Mouse (Mus musculus) adrenal gland (tissue): ENCODE measurements around the gene B3gat3.
"Not testable (repeated sequence)": the region's sequence is repeated elsewhere in the genome, so short reads cannot be mapped to it uniquely, and the experiment has no call there.

ENCODE experiments used
- intact Hi-C: fragments of 180-260 bp; cut with DNase I; formaldehyde crosslinking; loops from one replicate; pipeline ENCODE4 v1.15.1; 2025

B3gat3 gene

GRCm38 (mm10) chr19:8941136-8941514 is 21.0 kb downstream of the B3gat3 start:
- intact Hi-C loops: no loop called here

DNA sequence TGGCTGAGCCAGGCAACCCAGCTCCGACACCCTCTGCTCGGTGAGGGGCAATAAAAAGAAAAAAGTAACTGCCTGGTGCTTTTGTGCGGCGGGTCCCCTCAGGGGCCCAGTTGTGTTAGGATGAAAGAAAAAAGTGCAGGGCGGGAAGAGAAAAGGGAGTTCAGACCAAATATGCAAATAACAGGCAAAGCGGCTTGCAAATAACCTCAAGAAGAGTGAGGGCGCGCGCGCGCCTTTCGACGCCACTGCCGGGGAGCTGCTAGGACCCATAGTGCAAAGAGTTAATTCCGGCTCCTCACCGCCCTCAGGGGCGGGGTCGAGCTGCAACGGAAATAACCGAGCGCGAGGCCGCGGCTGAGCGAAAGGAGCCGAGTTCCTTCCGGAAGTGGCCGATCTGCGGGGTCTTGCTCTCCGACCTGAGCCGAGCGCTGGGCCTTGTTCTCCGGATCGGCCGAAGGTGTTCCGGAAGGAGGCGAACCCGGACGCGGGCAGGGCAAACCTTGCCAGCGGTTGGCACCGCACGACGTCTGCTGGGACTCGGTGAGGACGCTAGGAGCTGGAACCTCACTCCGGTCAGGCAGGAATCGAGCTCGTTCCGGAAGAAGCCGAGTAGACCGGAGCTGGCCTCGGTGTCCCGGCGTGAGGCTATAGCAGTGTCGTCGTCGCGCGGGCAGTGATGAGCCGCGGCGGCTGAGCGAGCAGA is 21.5 kb downstream of the B3gat3 start, which contains the start of gene Mta2:
Gene Mta2 (plus strand): TSS at position 361 of the 703 bp plus-strand sequence.
- intact Hi-C loops: no loop called here

GRCm38 (mm10) chr19:8942276-8942964 is 22.2 kb downstream of the B3gat3 start:
- intact Hi-C loops: no loop called here

GRCm38 (mm10) chr19:8943047-8943446 is 22.9 kb downstream of the B3gat3 start:
- intact Hi-C loops: no loop called here

DNA sequence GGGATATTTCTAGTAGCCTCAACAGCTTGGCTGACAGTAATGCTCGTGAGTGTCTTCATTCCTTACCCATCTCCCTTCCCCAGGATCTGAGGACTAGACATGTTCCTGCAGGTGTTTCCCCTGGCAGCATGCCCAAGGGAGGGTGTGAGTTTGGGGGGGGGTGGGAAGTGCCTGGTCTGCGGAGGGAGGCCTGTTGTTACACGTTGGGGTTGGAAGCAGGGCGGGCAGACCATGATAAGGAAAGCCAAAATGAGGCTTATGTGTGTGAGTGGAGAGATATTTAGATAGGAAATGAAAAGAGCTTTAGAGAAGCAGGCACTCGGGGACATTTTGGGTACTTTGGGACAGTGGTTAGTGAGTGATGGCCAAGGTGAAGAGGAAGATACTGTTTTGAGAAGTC is 23.9 kb downstream of the B3gat3 start:
- intact Hi-C loops: no loop called here

- intact Hi-C loops: no loop called here
Observed at GRCm38 (mm10) chr19:8944750-8945149, 24.6 kb downstream of the B3gat3 start.

DNA sequence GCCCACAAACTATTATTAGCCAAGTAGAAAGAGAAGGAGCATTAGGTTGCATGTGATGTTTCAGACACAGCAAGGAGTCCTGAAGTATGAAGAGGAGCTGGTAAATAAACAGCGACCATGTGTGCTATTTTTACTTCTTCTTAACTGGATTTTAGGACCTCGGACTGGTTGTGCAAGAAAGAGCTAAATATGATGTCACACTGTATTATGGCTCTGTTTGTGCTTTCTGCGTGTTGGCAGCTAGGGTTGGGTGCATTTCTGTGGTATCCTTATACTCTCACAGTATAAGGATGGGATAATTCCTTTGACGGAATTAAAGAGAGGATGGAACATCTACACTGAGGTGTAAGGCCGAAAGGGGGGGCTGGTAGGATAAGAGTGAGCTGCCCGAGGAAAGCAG is 25.1 kb downstream of the B3gat3 start:
- intact Hi-C loops: no loop called here

DNA sequence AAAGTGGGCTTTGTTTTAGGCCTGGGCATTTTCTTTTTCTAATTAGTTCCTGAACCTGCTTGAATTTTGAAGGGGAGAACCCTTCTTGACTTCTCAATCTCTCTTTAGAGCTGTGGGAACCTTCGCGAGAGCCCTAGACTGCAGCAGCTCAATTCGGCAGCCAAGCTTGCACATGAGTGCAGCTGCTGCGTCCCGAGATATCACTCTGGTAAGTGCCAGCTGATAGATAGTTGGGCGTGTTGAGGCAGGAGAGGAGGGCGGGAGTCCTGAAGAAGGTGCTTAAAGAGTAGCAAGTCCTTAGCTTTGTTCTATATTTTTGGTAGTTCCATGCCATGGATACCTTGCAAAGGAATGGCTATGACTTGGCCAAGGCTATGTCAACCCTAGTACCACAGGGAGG is 26.8 kb downstream of the B3gat3 start:
- intact Hi-C loops: no loop called here

DNA sequence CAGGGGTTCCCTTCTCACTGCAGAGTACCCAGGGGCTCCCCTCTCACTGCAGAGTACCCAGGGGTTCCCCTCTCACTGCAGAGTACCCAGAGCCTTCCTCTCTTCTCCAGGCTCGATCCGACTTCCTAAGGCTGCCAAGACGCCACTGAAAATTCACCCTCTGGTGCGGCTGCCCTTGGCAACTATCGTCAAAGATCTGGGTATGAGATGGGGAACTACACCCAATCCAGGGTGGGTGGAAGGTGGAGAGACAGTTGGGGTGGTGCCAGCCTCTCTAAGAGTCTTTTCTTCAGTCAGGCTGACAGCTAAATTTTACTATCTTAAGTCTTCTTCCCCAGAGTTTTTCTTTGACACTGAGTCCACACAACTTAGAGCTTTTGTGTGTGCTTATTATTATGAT is 30.0 kb downstream of the B3gat3 start:
- intact Hi-C loops: loop anchor here (5.0 kb wide), 1 partner anchor 118 kb away; no protein-coding TSS in a partner anchor

DNA sequence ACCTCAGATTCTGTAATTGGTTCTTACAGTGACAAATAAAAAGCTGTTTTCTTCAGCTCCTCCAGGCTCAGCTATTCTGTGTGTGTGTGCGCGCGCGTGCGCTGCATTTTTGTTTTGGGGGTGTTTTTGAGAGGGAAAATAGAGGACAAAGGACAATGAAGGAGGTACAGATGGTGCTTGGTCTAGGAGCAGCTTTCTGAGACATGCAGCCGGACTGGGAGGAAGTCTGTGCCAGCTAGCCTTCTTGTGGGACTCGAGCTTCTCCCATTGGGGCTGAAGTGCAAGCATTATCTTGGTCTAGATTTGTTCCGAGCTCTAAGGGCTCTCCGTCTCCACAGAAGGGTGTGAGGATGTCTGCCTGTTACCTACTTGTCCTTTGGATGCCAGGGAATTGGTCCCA is 32.1 kb downstream of the B3gat3 start:
- intact Hi-C loops: loop anchor here (5.0 kb wide), 1 partner anchor 120 kb away; no protein-coding TSS in a partner anchor

DNA sequence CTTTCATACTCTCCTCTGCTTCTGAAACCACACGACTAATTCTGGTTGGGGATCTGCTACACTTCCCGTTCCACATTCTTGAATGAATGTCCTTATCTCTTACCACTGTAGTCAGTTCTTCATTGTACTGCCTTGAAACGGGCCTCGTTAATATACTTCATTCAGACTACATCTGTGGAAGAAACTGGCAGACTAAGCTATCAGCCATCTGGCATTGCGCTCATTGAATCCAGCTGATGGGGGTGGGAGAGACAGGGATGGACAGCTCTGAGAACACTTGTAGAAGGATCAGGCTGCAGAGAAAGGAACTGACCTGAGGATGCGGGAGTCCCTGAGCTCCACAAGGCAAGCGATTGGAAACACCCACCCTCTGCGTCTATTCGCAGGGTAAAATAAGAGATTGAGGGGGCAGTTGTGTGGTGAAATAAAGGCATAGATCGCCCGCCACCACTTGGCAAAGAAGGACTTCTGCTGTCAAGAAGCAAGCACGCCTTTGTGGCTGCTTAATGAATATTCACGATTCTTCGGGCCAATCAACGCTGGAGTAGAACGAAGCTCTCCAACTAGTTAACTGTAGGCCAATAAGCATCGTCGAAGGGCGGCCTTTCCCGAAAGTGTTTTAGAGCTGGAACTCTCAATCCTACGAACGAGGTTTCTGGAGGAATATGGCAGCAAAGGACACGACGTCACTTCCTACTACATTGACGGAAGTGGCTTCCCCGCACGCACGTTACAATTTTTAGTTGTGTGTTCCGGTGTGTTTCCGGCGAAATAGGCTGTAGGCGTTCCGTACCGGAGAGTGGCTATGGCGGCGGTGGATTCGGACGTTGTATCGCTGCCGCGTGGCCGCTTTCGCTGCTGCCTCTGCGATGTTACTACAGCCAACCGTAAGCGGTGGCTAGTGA is 33.2 kb downstream of the B3gat3 start, which contains the start of gene Tut1:
Gene Tut1 (plus strand): TSS at position 713 of the 905 bp plus-strand sequence.
- intact Hi-C loops: loop anchor here (5.0 kb wide), 1 partner anchor 121 kb away; no protein-coding TSS in a partner anchor

GRCm38 (mm10) chr19:8954171-8954570 is 34.0 kb downstream of the B3gat3 start:
- intact Hi-C loops: loop anchor here (5.0 kb wide), 1 partner anchor 122 kb away; no protein-coding TSS in a partner anchor

DNA sequence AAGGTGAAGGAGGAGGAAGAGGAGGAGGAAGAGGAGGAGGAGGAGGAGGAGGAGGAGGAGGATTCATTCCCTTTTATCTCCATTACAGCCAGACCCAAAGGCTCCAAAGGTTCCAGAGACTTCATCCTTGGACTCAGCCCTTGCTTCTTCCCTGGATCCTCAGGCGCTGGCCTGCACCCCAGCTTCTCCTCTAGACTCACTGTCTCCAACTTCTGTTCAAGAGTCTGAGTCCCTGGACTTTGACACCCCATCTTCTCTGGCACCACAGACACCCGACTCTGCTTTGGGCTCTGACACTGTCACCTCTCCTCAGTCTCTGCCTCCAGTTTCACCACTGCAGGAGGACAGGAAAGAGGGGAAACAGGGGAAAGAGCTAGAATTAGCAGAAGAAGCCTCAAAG is 42.1 kb downstream of the B3gat3 start:
- intact Hi-C loops: no loop called here

DNA sequence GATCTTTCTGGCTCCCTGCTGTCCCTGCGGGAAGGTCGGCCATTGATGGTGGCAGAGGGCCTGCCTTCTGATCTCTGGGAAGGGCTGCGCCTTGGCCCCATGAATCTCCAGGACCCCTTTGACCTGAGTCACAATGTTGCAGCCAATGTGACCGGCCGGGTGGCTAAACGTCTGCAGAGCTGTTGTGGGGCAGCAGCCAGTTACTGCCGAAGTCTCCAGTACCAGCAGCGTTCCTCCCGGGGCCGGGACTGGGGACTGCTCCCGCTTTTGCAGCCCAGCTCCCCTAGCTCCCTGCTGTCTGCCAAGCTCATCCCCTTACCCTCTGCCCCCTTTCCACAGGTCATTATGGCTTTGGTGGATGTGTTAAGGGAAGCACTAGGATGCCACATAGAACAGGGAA is 44.9 kb downstream of the B3gat3 start:
- intact Hi-C loops: no loop called here

GRCm38 (mm10) chr19:8965771-8966170 is 45.6 kb downstream of the B3gat3 start:
- intact Hi-C loops: no loop called here

- intact Hi-C loops: no loop called here
Observed at GRCm38 (mm10) chr19:8966198-8966589, 46.0 kb downstream of the B3gat3 start.

DNA sequence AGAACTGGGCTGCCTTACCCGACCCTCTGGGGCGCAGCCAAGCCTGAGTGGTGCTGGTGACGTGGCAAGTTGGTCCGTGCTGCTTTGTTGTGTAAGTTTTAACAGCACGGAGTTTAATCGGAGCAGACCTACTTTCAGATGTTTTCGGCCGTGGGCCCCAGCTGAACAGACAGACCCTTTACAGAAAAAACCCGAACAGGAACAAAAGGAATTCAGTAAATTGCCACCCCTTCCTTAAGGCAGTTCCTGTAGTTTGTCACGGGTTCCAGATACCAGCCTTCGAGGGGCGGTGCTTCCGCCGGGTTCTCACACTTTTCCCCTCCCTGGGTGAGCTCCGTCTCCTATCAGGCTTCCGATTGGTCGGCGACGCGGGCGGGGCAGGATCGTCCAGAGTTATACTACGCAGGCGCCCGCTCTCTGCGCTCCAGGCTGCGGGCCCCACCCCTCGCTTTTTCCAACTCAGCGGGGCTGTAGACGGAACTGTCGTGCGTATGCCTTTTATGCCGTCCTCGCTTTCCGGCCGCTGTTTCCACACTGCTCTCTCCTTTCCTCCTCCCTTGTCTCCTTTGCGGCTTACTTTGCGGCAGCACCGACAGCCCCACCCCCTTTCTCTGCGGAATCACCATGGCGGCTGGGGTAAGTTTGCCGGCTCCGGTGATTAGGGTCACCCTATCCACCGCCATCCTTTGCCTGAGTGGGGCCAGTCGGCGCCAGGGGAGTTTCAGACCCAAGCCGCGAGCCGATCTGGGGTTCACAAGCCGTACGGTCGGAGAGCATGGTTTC is 46.6 kb downstream of the B3gat3 start, which contains the start of gene Eef1g:
Gene Eef1g (plus strand): TSS at position 452 of the 783 bp plus-strand sequence.
- intact Hi-C loops: no loop called here

DNA sequence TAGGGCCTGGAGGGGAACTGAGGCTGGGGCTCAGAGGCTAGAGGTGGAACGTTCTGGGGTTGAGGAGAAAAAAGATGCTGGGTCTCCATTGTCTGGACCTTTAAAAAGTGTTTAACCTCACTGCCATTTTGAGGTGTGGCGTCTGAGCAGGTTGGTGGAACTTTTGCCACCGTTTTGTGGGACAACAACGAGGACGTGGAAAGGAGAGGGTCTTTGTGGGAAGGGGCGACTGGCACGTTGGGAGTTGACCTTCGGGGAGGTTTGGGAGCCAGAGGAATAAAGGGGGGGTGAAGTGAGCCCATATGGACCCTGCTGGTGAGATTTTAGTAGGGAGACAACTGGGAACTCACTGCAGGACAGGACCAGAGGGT is 47.2 kb downstream of the B3gat3 start:
- intact Hi-C loops: no loop called here

DNA sequence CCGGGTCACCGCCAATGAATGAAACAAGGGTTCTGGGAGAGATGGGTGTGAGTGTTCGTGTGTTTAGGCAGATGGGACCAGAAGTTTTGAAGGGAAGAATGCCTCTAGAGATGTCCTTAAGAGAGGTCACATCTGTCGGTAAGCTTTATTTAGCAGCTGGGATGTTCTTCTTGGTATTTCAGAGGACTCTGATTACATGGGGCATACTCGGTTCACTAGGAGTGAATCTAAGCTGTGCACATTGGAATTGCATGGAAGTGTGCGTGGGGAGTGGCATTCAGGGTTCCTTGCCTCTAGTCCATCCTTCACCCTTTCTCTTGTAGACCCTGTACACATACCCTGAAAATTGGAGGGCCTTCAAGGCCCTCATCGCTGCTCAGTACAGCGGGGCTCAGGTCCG is 47.7 kb downstream of the B3gat3 start:
- intact Hi-C loops: no loop called here

- intact Hi-C loops: not testable (repeated sequence)
Observed at GRCm38 (mm10) chr19:8972491-8972890, 52.3 kb downstream of the B3gat3 start.

GRCm38 (mm10) chr19:8974638-8975037 is 54.5 kb downstream of the B3gat3 start:
- intact Hi-C loops: no loop called here
